Mouse (Mus musculus): Measurements from ENCODE around the gene Pip5k1c. TPM values are rescaled to one million over a fixed set of nuclear protein-coding genes. Genes with fewer than 3 reads are reported as not detected.

Pip5k1c gene
- polyA plus RNA-seq, 1 experiment from 2014 or later, result 38.6 TPM

DNA sequence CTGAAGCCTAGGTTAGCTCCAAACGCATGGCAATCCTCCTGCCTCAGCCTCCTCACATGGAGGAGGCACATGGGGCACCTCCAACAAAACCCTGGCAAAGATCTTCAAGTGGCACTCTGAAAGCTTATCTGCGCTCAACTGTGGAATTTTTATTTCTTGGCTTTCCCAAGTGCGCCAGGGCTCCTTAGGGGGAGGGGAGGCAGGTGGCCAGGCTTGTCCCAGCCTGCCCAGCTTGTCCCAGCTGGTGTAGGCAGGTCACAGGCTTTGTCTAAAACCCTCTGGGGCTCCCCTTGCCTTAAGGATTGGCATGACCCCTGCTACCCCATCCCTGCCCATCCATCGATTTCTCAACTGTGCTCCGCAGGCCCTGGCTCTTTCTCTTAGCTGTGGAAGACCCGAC lies 8.6 kb upstream of the Pip5k1c start:
- DNase-seq (ENCODE audit: low spot score), result no peak

DNA sequence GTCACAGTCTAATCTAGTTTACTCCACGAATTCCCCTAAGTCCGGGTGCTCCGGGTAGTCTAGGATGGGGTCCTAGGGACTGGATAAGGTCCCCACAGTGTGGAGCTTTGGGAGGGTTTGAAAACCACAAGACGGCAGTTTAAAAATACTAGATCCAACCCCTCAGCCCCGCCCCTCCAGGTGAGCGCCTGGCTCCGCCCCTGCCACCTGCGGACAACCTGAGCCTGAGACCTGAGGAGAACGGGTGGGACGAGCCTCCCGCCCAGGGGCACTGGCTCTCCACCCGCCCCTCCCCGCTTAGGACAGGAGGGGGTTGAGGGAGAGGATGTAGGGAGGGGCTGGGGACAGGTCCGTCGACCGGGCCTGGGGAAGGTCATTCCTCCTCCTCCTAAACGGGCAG lies 8.0 kb upstream of the Pip5k1c start:
- DNase-seq (ENCODE audit: low spot score), result no peak

DNA sequence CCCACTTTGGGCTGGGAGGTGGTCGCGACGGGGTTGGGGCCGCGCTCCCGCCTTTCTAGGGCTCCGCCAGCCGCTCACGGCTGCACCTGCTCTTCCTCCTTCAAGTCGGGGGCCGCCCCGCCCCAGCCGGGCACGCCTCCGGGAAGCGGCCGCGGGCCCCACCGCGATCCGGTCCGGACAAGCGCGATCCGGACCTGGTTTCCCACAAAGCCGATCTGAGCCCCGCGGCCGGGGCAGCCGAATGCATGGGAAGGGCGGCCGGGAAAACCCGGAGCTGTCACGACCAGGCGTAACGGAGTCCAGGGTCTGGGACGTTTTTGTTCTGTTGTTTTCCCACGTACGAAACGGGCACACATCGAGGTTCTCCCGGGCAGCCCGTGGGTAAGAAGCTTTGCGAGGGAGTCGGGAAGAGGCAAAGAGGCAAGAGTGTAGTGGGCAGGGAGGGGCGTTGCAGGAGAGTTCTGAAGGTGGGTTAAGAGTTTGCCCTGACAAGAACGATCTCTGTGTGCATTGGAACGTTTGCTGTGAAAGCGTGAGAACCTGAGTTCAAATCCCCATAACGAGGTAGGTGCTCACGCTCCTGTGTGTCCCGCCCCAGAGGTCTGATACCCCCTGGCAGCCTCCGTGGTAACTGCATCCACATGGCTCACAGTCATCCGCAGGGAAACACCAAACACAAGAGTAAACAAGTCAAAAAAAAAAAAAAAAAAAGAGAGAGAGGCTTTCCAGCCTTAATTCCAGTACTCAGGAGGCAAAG lies 6.9 kb upstream of the Pip5k1c start:
- DNase-seq (ENCODE audit: low spot score), result peak; percentile 94

- no peak for DNase-seq (ENCODE audit: low spot score)
Observed at GRCm38 (mm10) chr10:81286586-81286985, 6.2 kb upstream of the Pip5k1c start.

- DNase-seq (ENCODE audit: low spot score), result peak; percentile 71
Observed at GRCm38 (mm10) chr10:81287513-81288157, 5.1 kb upstream of the Pip5k1c start.

- DNase-seq (ENCODE audit: low spot score), result peak; percentile 69
Observed at GRCm38 (mm10) chr10:81288601-81289000, 4.2 kb upstream of the Pip5k1c start.

- peak; percentile 71 for DNase-seq (ENCODE audit: low spot score)
Observed at GRCm38 (mm10) chr10:81289278-81289677, 3.5 kb upstream of the Pip5k1c start.

DNA sequence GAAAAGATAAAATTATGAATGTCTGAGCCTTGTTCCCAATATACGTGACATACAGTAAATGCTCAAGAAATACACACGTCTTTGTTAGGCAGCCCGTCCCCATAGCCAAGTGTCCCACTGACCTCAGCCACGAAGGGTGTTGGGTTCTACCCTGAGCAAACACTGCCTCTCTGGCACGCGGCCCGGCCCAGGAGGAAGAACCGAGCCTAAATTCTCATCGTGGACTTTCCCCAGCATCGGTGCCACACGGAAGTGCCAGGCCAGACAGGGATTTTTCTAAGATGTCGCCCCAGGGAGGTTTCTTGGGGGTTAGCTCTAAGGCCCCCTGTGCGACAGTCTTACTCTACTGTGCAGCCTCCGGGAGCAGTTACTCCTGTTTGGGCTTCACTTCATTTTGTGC lies 3.0 kb upstream of the Pip5k1c start:
- no peak for DNase-seq (ENCODE audit: low spot score)

DNA sequence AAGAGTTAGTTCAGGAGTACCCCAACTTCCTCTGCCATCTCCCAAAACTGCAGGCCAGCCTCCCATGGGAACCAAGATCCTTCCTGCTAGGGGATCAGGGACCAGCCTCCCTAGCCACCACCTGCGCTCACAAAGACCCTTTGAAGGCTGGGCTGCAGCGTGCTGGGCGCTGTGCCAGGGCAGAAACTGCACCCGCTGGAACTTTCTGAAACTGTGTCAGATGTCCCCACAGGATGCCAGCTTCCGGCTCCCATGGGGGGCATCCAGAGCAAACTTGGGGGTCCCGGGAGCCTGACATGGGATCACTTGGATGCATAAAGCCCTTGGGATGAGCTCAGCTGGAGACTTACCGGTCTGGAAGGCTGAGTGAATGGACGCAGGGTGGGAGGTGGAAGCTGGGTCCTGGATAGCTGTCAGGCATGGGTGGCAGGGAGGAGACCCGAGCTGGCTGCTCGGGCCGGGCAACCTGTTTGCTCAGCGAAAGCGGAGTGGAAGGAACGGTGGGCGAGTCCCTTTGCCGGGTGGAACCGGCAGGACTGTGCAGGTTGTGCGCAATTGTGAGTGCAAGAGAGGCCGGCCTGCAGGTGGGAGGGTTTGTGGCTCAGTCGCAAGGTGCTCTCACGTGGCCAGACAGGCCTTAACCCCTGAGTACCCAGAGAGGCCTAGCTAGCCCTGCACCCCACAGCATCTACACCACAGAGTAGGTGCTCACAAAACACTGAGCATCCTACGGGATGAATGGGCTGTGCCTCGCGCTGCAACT lies 1.9 kb upstream of the Pip5k1c start:
- no peak for DNase-seq (ENCODE audit: low spot score)

DNA sequence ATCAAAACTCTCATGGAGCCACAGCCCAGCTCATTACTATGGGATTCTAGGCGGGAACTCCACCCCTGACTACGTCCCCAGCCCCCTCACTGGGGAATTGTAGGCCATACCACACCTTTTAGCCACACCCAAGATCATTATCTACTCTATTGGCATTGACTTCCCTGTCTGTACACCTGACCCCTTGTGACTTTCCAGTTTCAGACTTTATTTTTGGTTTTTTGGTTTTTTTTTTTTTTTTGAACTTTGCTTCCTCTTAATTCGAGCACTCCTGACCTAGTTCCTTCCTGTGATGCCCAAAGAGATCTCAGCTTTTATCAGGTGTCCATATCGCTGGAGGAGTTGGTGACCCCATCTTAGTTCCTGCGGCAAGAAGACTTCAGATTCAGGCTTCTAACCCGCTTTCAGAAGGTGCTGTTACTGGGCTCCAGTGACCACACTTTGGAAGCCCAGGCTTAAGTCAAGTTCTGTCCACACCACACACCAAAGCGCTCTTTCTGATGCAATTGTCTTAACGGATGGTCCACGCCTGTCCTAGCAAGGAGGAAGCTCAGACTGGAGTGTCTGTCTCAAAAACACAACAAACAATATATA lies 1.2 kb upstream of the Pip5k1c start, which contains the start of gene Tjp3:
Gene Tjp3, minus strand, starts transcription at position 71 of the 594 bp plus-strand sequence.
- no peak for DNase-seq (ENCODE audit: low spot score)

DNA sequence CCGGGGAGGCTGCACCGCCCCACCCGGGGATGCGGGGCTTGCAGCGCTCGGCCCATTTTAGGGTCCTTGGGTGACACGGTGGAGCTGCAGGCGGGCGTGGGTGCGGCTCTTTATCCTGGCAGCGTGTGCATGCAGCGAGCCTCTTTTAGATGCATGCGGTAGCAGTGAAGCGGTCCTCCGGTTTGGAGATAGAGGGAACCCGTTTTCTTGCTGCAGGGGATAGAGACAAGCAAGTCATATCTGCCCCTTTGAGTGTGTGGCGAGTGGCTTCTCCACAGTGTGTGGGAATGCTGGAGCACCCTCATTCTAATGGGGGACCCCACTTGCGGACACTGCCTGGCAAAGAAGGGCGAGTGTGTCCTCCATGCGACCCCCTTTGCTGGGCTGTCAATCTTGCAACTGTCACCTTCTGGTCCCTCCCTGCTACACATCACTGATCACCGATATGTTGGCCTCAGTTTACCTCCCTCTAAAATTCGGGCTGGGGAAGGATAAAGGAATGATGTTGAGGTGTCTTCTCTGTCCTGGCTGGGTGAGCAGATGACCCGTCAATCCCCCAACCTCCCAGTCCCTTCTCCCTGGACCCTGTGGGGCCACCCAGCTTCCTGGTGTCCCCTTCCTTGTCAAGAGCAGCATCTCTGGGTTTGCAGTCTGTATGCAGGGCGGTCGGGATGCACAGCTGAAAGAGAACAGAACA lies 719 bp downstream of the Pip5k1c start:
- no peak for DNase-seq (ENCODE audit: low spot score)

DNA sequence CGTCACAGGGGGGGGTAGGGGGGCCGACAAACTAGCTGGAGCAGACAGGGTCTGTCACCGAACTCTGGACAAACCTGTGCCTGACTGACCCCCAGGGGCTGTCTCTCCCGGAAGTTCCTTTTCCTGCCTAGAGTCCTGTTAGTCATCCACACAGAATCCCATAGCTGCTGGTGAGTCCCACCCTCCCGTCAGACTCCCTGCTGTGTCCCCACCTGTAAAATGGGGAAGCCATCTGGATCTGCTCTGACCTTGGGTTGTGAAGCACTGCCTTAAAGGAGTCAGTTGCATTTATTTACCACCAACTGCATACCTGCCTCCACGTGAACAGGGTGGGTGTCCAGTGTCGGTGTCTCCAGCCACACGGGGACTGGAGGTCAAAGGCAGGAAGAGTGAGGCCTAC lies 1.7 kb downstream of the Pip5k1c start:
- no peak for DNase-seq (ENCODE audit: low spot score)

DNA sequence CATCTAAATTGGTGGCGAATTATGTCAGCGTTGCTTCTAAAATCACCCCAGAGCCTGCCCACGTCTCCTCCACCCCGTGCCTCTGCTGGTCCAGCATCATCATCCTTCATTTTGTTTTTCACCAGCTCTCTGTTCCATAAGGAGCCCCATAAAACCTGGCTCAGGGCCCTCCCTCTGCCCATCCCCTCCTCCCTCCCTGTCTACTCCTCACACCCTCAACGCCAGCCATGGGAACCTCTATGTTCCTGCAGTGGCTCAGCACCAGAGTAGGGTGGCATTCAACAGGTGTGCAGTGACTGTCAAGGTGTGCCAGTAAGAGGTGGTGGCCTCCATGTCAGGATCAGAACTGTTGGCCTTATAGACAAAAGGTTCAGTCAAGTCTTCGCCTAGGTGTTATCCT lies 2.4 kb downstream of the Pip5k1c start:
- no peak for DNase-seq (ENCODE audit: low spot score)

DNA sequence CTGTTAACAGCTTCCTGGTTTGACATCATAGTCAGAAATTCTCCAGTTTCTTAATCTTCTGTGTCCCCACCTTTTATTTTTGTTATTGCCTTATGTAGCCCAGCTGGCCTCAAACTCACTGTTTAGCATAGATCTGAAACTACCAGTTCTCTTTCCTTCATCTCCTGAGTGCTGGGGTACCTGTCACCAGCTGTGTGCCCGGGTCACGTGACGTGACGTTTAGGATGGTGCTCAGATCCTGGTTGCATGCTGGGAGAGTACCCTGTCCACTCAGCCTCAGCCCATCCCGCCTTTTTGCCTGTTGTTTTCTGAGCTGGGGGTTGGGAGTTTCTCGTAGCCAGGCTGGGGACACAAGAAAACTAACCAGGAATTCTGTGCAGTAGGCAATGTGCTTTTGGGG lies 4.5 kb downstream of the Pip5k1c start:
- DNase-seq (ENCODE audit: low spot score), result peak; percentile 75

GRCm38 (mm10) chr10:81297845-81298244 lies 5.1 kb downstream of the Pip5k1c start:
- DNase-seq (ENCODE audit: low spot score), result peak; percentile 73

GRCm38 (mm10) chr10:81298369-81299100 lies 5.8 kb downstream of the Pip5k1c start:
- DNase-seq (ENCODE audit: low spot score), result no peak

GRCm38 (mm10) chr10:81299585-81300351 lies 7.0 kb downstream of the Pip5k1c start:
- DNase-seq (ENCODE audit: low spot score), result no peak

GRCm38 (mm10) chr10:81300352-81300907 lies 7.7 kb downstream of the Pip5k1c start:
- no peak for DNase-seq (ENCODE audit: low spot score)

DNA sequence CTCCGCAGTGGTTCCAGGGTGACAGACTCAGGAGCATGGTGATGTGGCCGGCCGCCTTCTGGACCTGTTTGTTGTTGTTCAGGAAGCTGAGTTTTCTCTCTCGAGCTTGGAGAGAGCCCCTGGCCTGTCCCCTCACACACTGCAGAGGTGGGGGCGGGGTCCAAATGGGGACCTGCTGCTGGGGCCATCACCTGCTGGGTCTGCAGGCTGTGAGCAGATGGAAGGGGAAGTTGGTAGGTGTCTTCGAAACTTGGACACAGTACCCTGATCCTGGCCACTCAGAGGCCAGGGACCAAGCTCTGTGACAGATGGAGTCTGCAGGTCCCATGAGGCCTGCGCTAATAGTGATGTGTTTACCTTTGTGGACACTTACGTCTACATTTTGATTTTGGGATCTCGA lies 8.6 kb downstream of the Pip5k1c start:
- no peak for DNase-seq (ENCODE audit: low spot score)

All from thymus, postnatal 0 days (tissue).